Mouse (Mus musculus) CH12.LX (cell line): ENCODE results near the gene Ddah2. TPM values are rescaled to one million over a fixed set of nuclear protein-coding genes. Genes with fewer than 3 reads are reported as not detected.

Experiments
- DNase-seq: peaks from one replicate; pipeline ENCODE4 v3.0.0-alpha.2; 2013; ENCODE audit errors: extremely low read depth
- H3K27ac ChIP-seq: 2 replicates; pipeline ENCODE4 v1.5.1; 2012; ENCODE audit warnings: low read depth, mild to moderate bottlenecking, control low read depth, moderate library complexity; ENCODE audit not compliant: insufficient read depth
- H3K27me3 ChIP-seq: replicated peaks from 2 replicates; pipeline ENCODE3; 2012; ENCODE audit warnings: inconsistent platforms
- H3K36me3 ChIP-seq, 2 experiments: replicated peaks in 1 of 2; 2 replicates each; pipeline versions ENCODE3 to v1.6.1; 2012; ENCODE audit warnings: inconsistent platforms in 1 of 2, low read length in 1 of 2, mild to moderate bottlenecking in 1 of 2, mixed read lengths in 1 of 2, moderate library complexity in 1 of 2; ENCODE audit not compliant: control insufficient read depth in 1 of 2, insufficient read depth in 1 of 2
- H3K4me1 ChIP-seq, 2 experiments: 2 replicates each; pipeline ENCODE4 v1.6.1; 2012; ENCODE audit warnings: inconsistent platforms in 1 of 2, moderate library complexity in 1 of 2; ENCODE audit not compliant: insufficient read depth in 2 of 2, control insufficient read depth in 1 of 2
- H3K4me2 ChIP-seq: 2 replicates; pipeline ENCODE4 v1.6.1; 2012; ENCODE audit warnings: low read depth, mild to moderate bottlenecking, control low read depth; ENCODE audit not compliant: poor library complexity, insufficient read depth, severe bottlenecking
- H3K4me3 ChIP-seq, 3 experiments: fragments of 150-350 bp in 1 of 3; sonication (generic) in 1 of 3; replicated peaks in 1 of 3; 2 replicates each; pipeline versions ENCODE3 to v1.5.1; 2011 to 2012; ENCODE audit warnings: low read depth in 2 of 3, low read length in 2 of 3, mild to moderate bottlenecking in 2 of 3, moderate library complexity in 2 of 3, control low read depth in 1 of 3, improper control_type of control experiment in 1 of 3, inconsistent platforms in 1 of 3, mixed read lengths in 1 of 3; ENCODE audit not compliant: poor library complexity in 1 of 3
- H3K79me2 ChIP-seq: replicated peaks from 2 replicates; pipeline ENCODE4 v1.6.1; 2012; ENCODE audit warnings: mild to moderate bottlenecking, moderate library complexity; ENCODE audit not compliant: control insufficient read depth, poor library complexity, insufficient read depth, severe bottlenecking; ENCODE audit errors: extremely low read depth
- H3K9ac ChIP-seq: 2 replicates; pipeline ENCODE4 v1.6.1; 2012; ENCODE audit warnings: low read depth, mild to moderate bottlenecking, control low read depth, moderate library complexity; ENCODE audit not compliant: insufficient read depth
- H3K9me3 ChIP-seq: replicated peaks from 2 replicates; pipeline ENCODE3; 2012; ENCODE audit warnings: low read length, inconsistent platforms, mixed read lengths
- E2F4 ChIP-seq: IDR thresholded peaks from 2 replicates; pipeline ENCODE4 v1.6.1; 2011; ENCODE audit warnings: low read depth, low read length, improper control_type of control experiment; ENCODE audit not compliant: insufficient replicate concordance
- GABPA ChIP-seq: IDR thresholded peaks from 2 replicates; pipeline ENCODE4 v1.6.1; 2012; ENCODE audit warnings: low read depth, low read length, improper control_type of control experiment, inconsistent platforms; ENCODE audit not compliant: insufficient replicate concordance
- HCFC1 ChIP-seq: IDR thresholded peaks from 2 replicates; pipeline ENCODE4 v1.6.1; 2012; ENCODE audit warnings: low read depth, mild to moderate bottlenecking, inconsistent platforms, low read length, improper control_type of control experiment
- KAT2A ChIP-seq: IDR thresholded peaks from 2 replicates; pipeline ENCODE4 v1.6.1; 2012; ENCODE audit warnings: low read length, improper control_type of control experiment, inconsistent platforms; ENCODE audit not compliant: insufficient replicate concordance
- MEF2A ChIP-seq: IDR thresholded peaks from 2 replicates; pipeline ENCODE4 v1.6.1; 2014; ENCODE audit warnings: low read depth, mild to moderate bottlenecking, inconsistent platforms, low read length, improper control_type of control experiment, borderline replicate concordance
- MYC ChIP-seq: IDR thresholded peaks from 2 replicates; pipeline ENCODE4 v1.6.1; 2011; ENCODE audit warnings: low read depth, mild to moderate bottlenecking, improper control_type of control experiment, low read length
- NELFE ChIP-seq: IDR thresholded peaks from 2 replicates; pipeline ENCODE4 v1.6.1; 2011; ENCODE audit warnings: low read depth, low read length, improper control_type of control experiment
- NRF1 ChIP-seq: IDR thresholded peaks from 2 replicates; pipeline ENCODE4 v1.6.1; 2014; ENCODE audit warnings: low read depth, mild to moderate bottlenecking, inconsistent platforms, low read length, improper control_type of control experiment, moderate library complexity
- POLR2AphosphoS2 ChIP-seq: IDR thresholded peaks from 2 replicates; pipeline ENCODE4 v1.6.1; 2011; ENCODE audit warnings: low read depth, low read length, improper control_type of control experiment
- RAD21 ChIP-seq: IDR thresholded peaks from 2 replicates; pipeline ENCODE4 v1.6.1; 2011; ENCODE audit warnings: low read depth, mild to moderate bottlenecking, low read length, improper control_type of control experiment, moderate library complexity
- RCOR1 ChIP-seq: conservative IDR thresholded peaks from 2 replicates; pipeline ENCODE4 v1.6.1; 2012; ENCODE audit warnings: low read depth, mild to moderate bottlenecking, inconsistent platforms, low read length, improper control_type of control experiment
- TBP ChIP-seq: conservative IDR thresholded peaks from 2 replicates; pipeline ENCODE4 v1.6.1; 2011; ENCODE audit warnings: low read depth, low read length, improper control_type of control experiment
- TCF12 ChIP-seq: IDR thresholded peaks from 2 replicates; pipeline ENCODE4 v1.6.1; 2014; ENCODE audit warnings: low read depth, mild to moderate bottlenecking, inconsistent platforms, low read length, improper control_type of control experiment
- UBTF ChIP-seq: IDR thresholded peaks from 2 replicates; pipeline ENCODE4 v1.6.1; 2012; ENCODE audit warnings: low read depth, mild to moderate bottlenecking, inconsistent platforms, low read length, improper control_type of control experiment, moderate library complexity
- ZC3H11A ChIP-seq: IDR thresholded peaks from 2 replicates; pipeline ENCODE4 v1.6.1; 2012; ENCODE audit warnings: low read depth, mild to moderate bottlenecking, inconsistent platforms, low read length, improper control_type of control experiment
- dilution Hi-C: fragments of 300-500 bp; cut with MboI; formaldehyde crosslinking; loops from 2 replicates; pipeline ENCODE4 v1.14.3; 2020; ENCODE audit warnings: low sequenced_read_pairs; ENCODE audit not compliant: extremely low pct_unique_long_range_greater_than_20kb, extremely low pct_ligation_motif_present
- in situ Hi-C: fragments of 300-500 bp; cut with MboI; formaldehyde crosslinking; loops from 3 replicates; pipeline ENCODE4 v1.14.3; 2019; ENCODE audit warnings: low sequenced_read_pairs, low pct_ligation_motif_present, low pct_unique_long_range_greater_than_20kb, mixed read lengths
- polyA plus RNA-seq: library from polyadenylated mRNA; unstranded; fragments of >175 nt; gene quantifications from 2 replicates; pipeline ENCODE4 v1.2.1, GENCODE M21; 2012; ENCODE audit warnings: low read depth; ENCODE audit not compliant: insufficient read length
- total RNA-seq, 2 experiments: library from RNA; depleted of rRNA; stranded (reverse); fragments of 300-350 nt in 1 of 2; fragments of >200 nt in 1 of 2; gene quantifications; 2 replicates each; pipeline ENCODE4 v1.2.3; 2012 to 2014

Ddah2 gene
- total and polyA plus RNA-seq, 3 experiments: 0.94 to 4.8 (median 3.4) TPM

DNA sequence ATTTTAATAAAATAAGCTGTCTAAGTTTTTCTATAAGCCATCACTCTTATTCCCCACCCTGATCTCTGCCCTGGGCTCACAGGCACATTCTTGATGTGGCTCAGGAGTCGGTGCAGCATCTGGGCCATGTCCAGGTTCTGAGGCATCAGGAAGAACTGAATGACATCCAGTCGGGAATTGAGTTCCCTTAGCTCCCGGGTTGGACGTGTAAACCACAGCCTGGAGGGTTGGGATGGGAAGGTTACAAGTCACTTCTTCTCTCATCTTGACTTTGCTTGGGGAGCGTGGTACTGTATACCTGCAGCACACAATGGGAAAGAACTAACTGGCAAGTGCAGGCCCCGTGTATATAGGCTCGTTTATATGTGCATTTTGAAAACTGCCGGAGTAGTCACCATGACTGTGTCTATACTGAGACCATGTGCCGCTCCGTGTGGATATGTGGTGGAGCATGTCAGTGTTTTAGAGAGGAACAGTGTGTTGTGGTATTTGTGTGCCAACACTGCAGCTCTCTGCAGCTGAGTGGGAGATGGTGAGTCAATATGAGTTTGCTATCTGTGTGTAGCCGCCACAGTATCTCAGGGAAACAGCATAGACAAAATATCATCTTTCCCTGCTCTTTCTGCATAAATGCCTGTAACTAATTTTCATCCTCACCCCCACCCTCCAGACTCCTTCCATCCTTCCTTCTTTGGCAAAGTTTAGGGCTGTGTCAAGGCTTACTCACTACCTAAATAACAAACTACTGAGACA, 19.5 kb upstream of the Ddah2 start:
- H3K4me2 ChIP-seq: no peak overlapping the region
- H3K27ac ChIP-seq: no peak overlapping the region
- H3K79me2 ChIP-seq: no peaks in the 10 kb centered on the region
- H3K36me3 ChIP-seq: peaks cover 0 to 3% of the 10 kb centered on the region in 2 experiments
- H3K4me1 ChIP-seq: peaks cover 5 to 29% of the 10 kb centered on the region in 2 experiments; a peak in 3 of 4 replicates
- dilution Hi-C loops: no loop called here
- H3K27me3 ChIP-seq: no peaks in the 10 kb centered on the region
- TF ChIP-seq NELFE (no peak), MEF2A (no peak), NRF1 (no peak), HCFC1 (no peak), UBTF (no peak), RCOR1 (no peak), KAT2A (no peak), POLR2AphosphoS2 (no peak), E2F4 (no peak), RAD21 (no peak), TCF12 (no peak), MYC (no peak)
- no peak overlapping the region for H3K4me3 ChIP-seq
- in situ Hi-C loops: no loop called here
- DNase-seq: no peak
- no peaks in the 10 kb centered on the region for H3K9me3 ChIP-seq
- no peak overlapping the region for H3K9ac ChIP-seq

DNA sequence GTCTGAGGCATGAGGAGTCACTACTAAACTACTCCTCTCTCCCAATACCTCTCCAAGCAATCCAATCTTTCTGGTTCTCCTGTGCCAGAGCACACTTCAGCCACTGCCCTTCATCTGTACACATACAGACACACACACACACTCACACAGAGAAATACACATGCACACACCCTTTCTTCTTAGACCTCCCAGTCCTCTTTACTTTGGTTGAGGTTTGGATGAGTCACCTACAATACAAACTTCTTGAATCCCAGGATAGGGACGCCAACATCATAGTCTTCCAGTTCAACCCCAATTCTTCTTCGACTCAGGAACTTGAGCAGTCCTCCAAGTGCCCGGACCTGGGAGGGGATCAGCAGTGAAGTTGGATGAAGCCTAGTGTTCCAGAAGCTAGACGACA, 15.0 kb upstream of the Ddah2 start:
- Histone ChIP-seq H3K4me2 (no peak overlapping the region), H3K27me3 (no peaks in the 10 kb centered on the region), H3K27ac (no peak overlapping the region), H3K4me3 (no peak overlapping the region), H3K79me2 (no peaks in the 10 kb centered on the region), H3K36me3 (peaks cover 0 to 5% of the 10 kb centered on the region in 2 experiments), H3K9me3 (no peaks in the 10 kb centered on the region), H3K4me1 (peaks cover 5 to 57% of the 10 kb centered on the region in 2 experiments; a peak in 3 of 4 replicates), H3K9ac (no peak overlapping the region)
- DNase-seq: no peak
- no peak for TF ChIP-seq KAT2A
- TF ChIP-seq RCOR1: no peak
- no peak for TF ChIP-seq ZC3H11A
- TF ChIP-seq GABPA: no peak
- TF ChIP-seq TBP: no peak
- in situ Hi-C loops: no loop called here
- dilution Hi-C loops: no loop called here
